Comparison of ENCODE assay signal across 13 mouse cellular contexts in the genomic region with DNA sequence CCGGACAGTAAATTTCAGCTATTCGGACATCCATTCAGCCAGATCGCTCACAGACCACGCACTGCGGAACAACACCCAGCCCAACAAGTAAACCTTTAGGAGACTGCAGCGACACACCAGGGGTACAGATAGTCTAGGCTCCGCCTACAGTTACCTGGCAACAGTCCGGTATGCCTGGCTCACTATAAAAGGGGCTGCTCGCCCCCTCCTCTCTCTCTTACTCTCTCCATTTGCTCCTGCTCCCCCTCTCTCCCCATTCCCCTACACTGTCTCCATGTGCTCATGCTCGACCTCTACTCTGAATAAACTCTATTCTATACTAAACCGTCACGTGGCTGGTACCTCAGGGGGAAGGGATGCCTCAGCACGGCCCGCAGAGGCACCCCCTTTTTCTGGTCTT.
DNase-seq lines count a peak whose midpoint lies in the region; ATAC-seq and TF ChIP-seq lines count a peak whose summit lies in the region.
"Had no signal": no experiment of that assay in that cellular context is flagged by ENCODE, and none has a peak within 500 bp of the region (broad histone marks: within the 10 kb centered on the region; RNA-seq: fewer than 3 reads in every experiment).

No protein-coding gene starts in this region.

- H3K4me1 ChIP-seq in embryonic facial prominence, embryonic 14.5 days (ENCODE audit: control insufficient read depth, insufficient read depth, low read length), result peaks cover 15% of the 10 kb centered on the region; the same call in 1 of the 2 replicates
- H3K4me1 ChIP-seq in hindbrain, embryonic 16.5 days (ENCODE audit: control insufficient read depth, insufficient read depth, low read depth, low read length), result peaks cover 19% of the 10 kb centered on the region
- H3K4me1 ChIP-seq in midbrain, postnatal 0 days (ENCODE audit: insufficient read depth, low read length), result peaks cover 21% of the 10 kb centered on the region
- H3K4me1 ChIP-seq: liver, embryonic 13.5 days had no signal

- intact Hi-C loops in left cerebral cortex, adult 2 months (cut with DNase I), result no loop called here

- WGBS in embryonic facial prominence, embryonic 14.5 days, result 4% methylated on average over 14 of the region's 14 CpGs
- WGBS in hindbrain, embryonic 16.5 days, result 2% methylated on average over 14 of the region's 14 CpGs
- WGBS in midbrain, postnatal 0 days, result 2% methylated on average over 13 of the region's 14 CpGs

- H3K4me2 ChIP-seq in embryonic facial prominence, embryonic 14.5 days (ENCODE audit: low read depth, low read length), result peak overlapping the region; percentile 42
- peak overlapping the region; percentile 53 for H3K4me2 ChIP-seq in hindbrain, embryonic 16.5 days (ENCODE audit: low read length)
- peak overlapping the region; percentile 42 for H3K4me2 ChIP-seq in midbrain, postnatal 0 days (ENCODE audit: low read depth, low read length, poor library complexity, severe bottlenecking)
- H3K4me2 ChIP-seq: liver, embryonic 13.5 days had no signal

- 0 out of 2 replicates have a peak overlapping the region, but pooled peaks have one; percentile 22 for H3K4me3 ChIP-seq in left cerebral cortex, adult 2 months
- peak overlapping the region; percentile 12; the same call in 1 of the 2 replicates for H3K4me3 ChIP-seq in embryonic facial prominence, embryonic 14.5 days (ENCODE audit: low read depth, low read length)
- H3K4me3 ChIP-seq in hindbrain, embryonic 16.5 days (ENCODE audit: low read length), result peak overlapping the region; percentile 17; the same call in 1 of the 2 replicates
- peak overlapping the region; percentile 10; the same call in 1 of the 2 replicates for H3K4me3 ChIP-seq in midbrain, postnatal 0 days (ENCODE audit: low read depth, low read length)
- H3K4me3 ChIP-seq: liver, embryonic 13.5 days; myocyte had no signal

- DNase-seq in left cerebral cortex, adult 2 months (ENCODE audit: extremely low spot score in 1 of 2, low spot score in 2 of 2), result no peak
- no peak for DNase-seq in left cerebral cortex, adult 18-20 months (ENCODE audit: low spot score in 2 of 2)
- DNase-seq in embryonic facial prominence, embryonic 14.5 days (ENCODE audit: low spot score), result no peak
- DNase-seq in midbrain, postnatal 0 days (ENCODE audit: low spot score), result peak; percentile 37
- no peak for DNase-seq in adrenal gland, postnatal 25 days
- DNase-seq in spleen, adult 12 weeks (ENCODE audit: low spot score), result no peak
- no peak for DNase-seq in right cerebral cortex, adult 18-20 months
- DNase-seq: cerebellum, postnatal 36 days; gastrocnemius, postnatal 36 days; kidney, adult 9 months; liver, embryonic 13.5 days had no signal

- H3K27ac ChIP-seq in left cerebral cortex, adult 2 months, result no peak overlapping the region
- H3K27ac ChIP-seq in embryonic facial prominence, embryonic 14.5 days (replicated peaks; ENCODE audit: low read depth, low read length), result no peak overlapping the region
- no peak overlapping the region for H3K27ac ChIP-seq in hindbrain, embryonic 16.5 days (ENCODE audit: low read depth, low read length)
- no peak overlapping the region for H3K27ac ChIP-seq in midbrain, postnatal 0 days (ENCODE audit: low read depth, low read length)
- H3K27ac ChIP-seq: liver, embryonic 13.5 days had no signal

- no peaks in the 10 kb centered on the region for H3K9me3 ChIP-seq in embryonic facial prominence, embryonic 14.5 days (ENCODE audit: control insufficient read depth, low read length)
- no peaks in the 10 kb centered on the region for H3K9me3 ChIP-seq in hindbrain, embryonic 16.5 days (ENCODE audit: control insufficient read depth, low read length)
- no peaks in the 10 kb centered on the region for H3K9me3 ChIP-seq in midbrain, postnatal 0 days (ENCODE audit: low read length)
- H3K9me3 ChIP-seq: liver, embryonic 13.5 days had no signal

- no peak overlapping the region for H3K9ac ChIP-seq in embryonic facial prominence, embryonic 14.5 days (ENCODE audit: low read depth, low read length)
- peak overlapping the region; percentile 6; the same call in 1 of the 2 replicates for H3K9ac ChIP-seq in hindbrain, embryonic 16.5 days (ENCODE audit: low read depth, low read length)
- H3K9ac ChIP-seq in midbrain, postnatal 0 days (replicated peaks; ENCODE audit: low read length, poor library complexity, severe bottlenecking), result peak overlapping the region; percentile 44; the same call in 1 of the 2 replicates
- H3K9ac ChIP-seq: liver, embryonic 13.5 days had no signal

- ATAC-seq in embryonic facial prominence, embryonic 14.5 days (ENCODE audit: low read depth), result peak; percentile 30; the same call in 1 of the 2 replicates
- peak; percentile 71 for ATAC-seq in hindbrain, embryonic 16.5 days
- peak; percentile 60 for ATAC-seq in midbrain, postnatal 0 days (ENCODE audit: low FRiP score)

- no peak for TF ChIP-seq CTCF in left cerebral cortex, adult 2 months (IDR thresholded peaks at IDR 0.05)
- no peak for TF ChIP-seq CTCF in midbrain, postnatal 0 days (IDR thresholded peaks at IDR 0.05)

- H3K27me3 ChIP-seq in embryonic facial prominence, embryonic 14.5 days (replicated peaks; ENCODE audit: control insufficient read depth, insufficient read depth, low read length), result peaks cover 13% of the 10 kb centered on the region; the same call in 1 of the 2 replicates
- no peaks in the 10 kb centered on the region for H3K27me3 ChIP-seq in hindbrain, embryonic 16.5 days (replicated peaks; ENCODE audit: control insufficient read depth, insufficient read depth, low read length)
- H3K27me3 ChIP-seq in midbrain, postnatal 0 days (ENCODE audit: insufficient read depth, low read length), result no peaks in the 10 kb centered on the region

- no peaks in the 10 kb centered on the region for H3K36me3 ChIP-seq in embryonic facial prominence, embryonic 14.5 days (ENCODE audit: control insufficient read depth, insufficient read depth, low read length)
- no peaks in the 10 kb centered on the region for H3K36me3 ChIP-seq in hindbrain, embryonic 16.5 days (ENCODE audit: control insufficient read depth, insufficient read depth, low read length)
- no peaks in the 10 kb centered on the region for H3K36me3 ChIP-seq in midbrain, postnatal 0 days (ENCODE audit: insufficient read depth, low read length)
- H3K36me3 ChIP-seq: liver, embryonic 13.5 days had no signal
